Comparison of ENCODE assay signal across 26 mouse cellular contexts in genomic region chr5:108566523-108566922, GRCm38 (mm10). TPM values are rescaled to one million over a fixed set of nuclear protein-coding genes. Genes with fewer than 3 reads are reported as not detected.
DNase-seq lines count a peak whose midpoint lies in the region; ATAC-seq and TF ChIP-seq lines count a peak whose summit lies in the region.
"Had no signal": no experiment of that assay in that cellular context is flagged by ENCODE, and none has a peak within 500 bp of the region (broad histone marks: within the 10 kb centered on the region; RNA-seq: fewer than 3 reads in every experiment).

No protein-coding gene starts in this region.

- 80% methylated on average over 4 of the region's 4 CpGs for WGBS in liver, adult 2 months
- WGBS in liver, embryonic 11.5 days = 72% methylated on average over 4 of the region's 4 CpGs
- WGBS in lung, adult 2 months = 67% methylated on average over 4 of the region's 4 CpGs

- no peak overlapping the region for H3K27ac ChIP-seq in liver, adult 2 months (replicated peaks; ENCODE audit: insufficient read depth, low read depth, low read length)
- H3K27ac ChIP-seq in liver, embryonic 11.5 days (ENCODE audit: low read depth, low read length) = no peak overlapping the region
- H3K27ac ChIP-seq: embryonic facial prominence, embryonic 13.5 days; embryonic facial prominence, embryonic 15.5 days; forebrain, embryonic 10.5 days; forebrain, embryonic 12.5 days had no signal

- H3K36me3 ChIP-seq in liver, adult 2 months (ENCODE audit: control insufficient read depth, insufficient read depth, low read length) = peaks cover 36% of the 10 kb centered on the region
- peaks cover 31% of the 10 kb centered on the region for H3K36me3 ChIP-seq in liver, embryonic 11.5 days (ENCODE audit: control insufficient read depth, insufficient read depth, low read length)

- peaks cover 2% of the 10 kb centered on the region; the same call in 1 of the 2 replicates for H3K4me1 ChIP-seq in liver, adult 2 months (ENCODE audit: control insufficient read depth, insufficient read depth, low read length)
- H3K4me1 ChIP-seq in liver, embryonic 11.5 days (replicated peaks; ENCODE audit: control insufficient read depth, insufficient read depth, low read length) = no peaks in the 10 kb centered on the region
- peaks cover 7% of the 10 kb centered on the region for H3K4me1 ChIP-seq in lung, adult 2 months (ENCODE audit: control insufficient read depth, insufficient read depth, low read length)
- H3K4me1 ChIP-seq: embryonic facial prominence, embryonic 13.5 days; embryonic facial prominence, embryonic 15.5 days; forebrain, embryonic 10.5 days; forebrain, embryonic 12.5 days had no signal

- H3K9ac ChIP-seq in liver, adult 2 months (ENCODE audit: low read depth, low read length) = no peak overlapping the region
- no peak overlapping the region for H3K9ac ChIP-seq in liver, embryonic 11.5 days (ENCODE audit: low read depth, low read length)
- H3K9ac ChIP-seq: embryonic facial prominence, embryonic 13.5 days; embryonic facial prominence, embryonic 15.5 days; forebrain, embryonic 12.5 days had no signal

- H3K4me2 ChIP-seq in liver, embryonic 11.5 days = no peak overlapping the region
- H3K4me2 ChIP-seq: embryonic facial prominence, embryonic 13.5 days; embryonic facial prominence, embryonic 15.5 days; forebrain, embryonic 12.5 days had no signal

- no peaks in the 10 kb centered on the region for H3K79me2 ChIP-seq in liver, adult 2 months (ENCODE audit: control insufficient read depth, insufficient read depth, low read length)

- H3K9me3 ChIP-seq in liver, embryonic 11.5 days (ENCODE audit: control insufficient read depth, low read length) = no peaks in the 10 kb centered on the region
- H3K9me3 ChIP-seq: embryonic facial prominence, embryonic 13.5 days; embryonic facial prominence, embryonic 15.5 days; forebrain, embryonic 10.5 days; forebrain, embryonic 12.5 days had no signal

- no peak for TF ChIP-seq POLR2A in liver, adult 2 months (IDR thresholded peaks at IDR 0.05; ENCODE audit: extremely low read depth, insufficient read depth, low read length)
- TF ChIP-seq POLR2A in lung, adult 2 months (IDR thresholded peaks at IDR 0.05; ENCODE audit: borderline replicate concordance, extremely low read depth, low read depth, low read length) = no peak

- ATAC-seq in liver, embryonic 11.5 days (replicated peaks; ENCODE audit: low FRiP score) = no peak
- peak; percentile 12 to 18; a peak in 1 of 4 replicates for ATAC-seq in hematopoietic stem cell, adult 5-6 weeks (replicated peaks in 1 of 2; ENCODE audit: insufficient read depth in 1 of 2, low FRiP score in 2 of 2, low TSS enrichment in 1 of 2, low read depth in 1 of 2, poor library complexity in 2 of 2, severe bottlenecking in 2 of 2)
- peak; percentile 44 for ATAC-seq in megakaryocyte progenitor cell, adult 5-6 weeks (replicated peaks; ENCODE audit: poor library complexity)
- ATAC-seq: forebrain, embryonic 14.5 days; forebrain, embryonic 16.5 days had no signal

- TF ChIP-seq CTCF in liver, adult 2 months (IDR thresholded peaks at IDR 0.05; ENCODE audit: low read depth, low read length) = no peak
- TF ChIP-seq CTCF in lung, adult 2 months (IDR thresholded peaks at IDR 0.05; ENCODE audit: insufficient read depth, low read length) = no peak

- H3K4me3 ChIP-seq in liver, adult 2 months (ENCODE audit: insufficient read depth, low read depth, low read length) = no peak overlapping the region
- H3K4me3 ChIP-seq in liver, embryonic 11.5 days (ENCODE audit: low read depth, low read length) = no peak overlapping the region
- H3K4me3 ChIP-seq in lung, adult 2 months (replicated peaks; ENCODE audit: extremely low read depth, low read depth, low read length) = no peak overlapping the region
- H3K4me3 ChIP-seq: embryonic facial prominence, embryonic 13.5 days; embryonic facial prominence, embryonic 15.5 days; erythroblast, embryonic 14.5 days; forebrain, embryonic 10.5 days; forebrain, embryonic 12.5 days had no signal

- peak; percentile 23 for DNase-seq in liver, adult 2 months (ENCODE audit: extremely low read depth, low read depth, low spot score)
- DNase-seq in liver, embryonic 11.5 days (ENCODE audit: low spot score) = no peak
- DNase-seq in lung, postnatal 25 days (ENCODE audit: low spot score) = peak; percentile 5
- DNase-seq in lung, adult 2 months = no peak
- no peak for DNase-seq in frontal cortex, postnatal 36 days (ENCODE audit: low spot score in 2 of 2)
- DNase-seq in adrenal gland, postnatal 14 days = no peak
- DNase-seq: adrenal gland, adult 8-10 months; adrenal gland, postnatal 25 days; cerebellum, adult 11 months; cerebellum, adult 18-20 months; cerebellum, adult 8-10 months; cerebellum, adult 9-11 months; cerebellum, postnatal 14 days; cerebellum, postnatal 36 days; embryo, embryonic 11 days had no signal

- no peaks in the 10 kb centered on the region for H3K27me3 ChIP-seq in liver, adult 2 months (ENCODE audit: control insufficient read depth, insufficient read depth, low read length)
- no peaks in the 10 kb centered on the region for H3K27me3 ChIP-seq in liver, embryonic 11.5 days (replicated peaks; ENCODE audit: control insufficient read depth, insufficient read depth, low read length)
- H3K27me3 ChIP-seq: embryonic facial prominence, embryonic 13.5 days; embryonic facial prominence, embryonic 15.5 days; forebrain, embryonic 12.5 days had no signal

RNA-seq across cellular contexts. Expression of gene Cplx1, which starts 16.7 kb away (rescaled TPM):
- total RNA-seq in liver, adult 2 months (2014; rRNA removed) = not detected in 2 replicates
- not detected in 2 replicates for polyA plus RNA-seq in liver, adult 2 months (2012; rRNA removed)
- polyA plus RNA-seq in liver, embryonic 11.5 days (2014; fragmentation: Nextera tagmentation; extraction: Ambion mirVana) = not detected in 2 replicates
- polyA plus RNA-seq in lung, adult 2 months (2012; rRNA removed) = 0.05 and 0.19 TPM in 2 replicates
- not detected in 2 replicates for total RNA-seq in hematopoietic stem cell, adult 5-6 weeks (2017)
- total RNA-seq in megakaryocyte progenitor cell, adult 5-6 weeks (2015) = 0.07 TPM in 1 of 2 replicates, not detected in the other
- total RNA-seq in megakaryocyte progenitor cell, adult 5-6 weeks (2017) = not detected in 2 replicates
- 3.9 and 8.3 TPM in 2 replicates for total RNA-seq in adrenal gland, postnatal 14 days (2021)
- total RNA-seq: MEL had no signal
- polyA plus RNA-seq: C2C12 had no signal

Comparison
In these comparisons a context has a peak if more than half of its experiments do, and no peak if none do; other contexts are left out.
1. DNase-seq: peak in liver, adult 2 months (single experiment) and lung, postnatal 25 days (single experiment); none in liver, embryonic 11.5 days (single experiment), lung, adult 2 months (single experiment), frontal cortex, postnatal 36 days (0 of 2) and adrenal gland, postnatal 14 days (single experiment).